Mouse (Mus musculus) splenic B cell, adult 2 months (primary cell): ENCODE measurements at regions not wholly inside any gene's neighbourhood (a gene's known extent, or its start where the extent isn't known, plus 50 kb on each side); places are given as distances from the start of the nearest gene placed in this dataset.
"Not testable (repeated sequence)": the region's sequence is repeated elsewhere in the genome, so short reads cannot be mapped to it uniquely, and the experiment has no call there.

ENCODE experiments used
- DNase-seq: peaks from one replicate; pipeline ENCODE4 v3.0.0-alpha.2; 2011; ENCODE audit warnings: low read depth, low spot score
- H3K27me3 ChIP-seq: 2 replicates; pipeline ENCODE4 v1.6.1; 2012; ENCODE audit warnings: mild to moderate bottlenecking, low read length, moderate library complexity, mixed read lengths; ENCODE audit not compliant: control insufficient read depth, poor library complexity, insufficient read depth, severe bottlenecking
- H3K36me3 ChIP-seq: 2 replicates; pipeline ENCODE4 v1.6.1; 2012; ENCODE audit warnings: mild to moderate bottlenecking, low read length, moderate library complexity, mixed read lengths; ENCODE audit not compliant: control insufficient read depth, poor library complexity, insufficient read depth, severe bottlenecking

DNA sequence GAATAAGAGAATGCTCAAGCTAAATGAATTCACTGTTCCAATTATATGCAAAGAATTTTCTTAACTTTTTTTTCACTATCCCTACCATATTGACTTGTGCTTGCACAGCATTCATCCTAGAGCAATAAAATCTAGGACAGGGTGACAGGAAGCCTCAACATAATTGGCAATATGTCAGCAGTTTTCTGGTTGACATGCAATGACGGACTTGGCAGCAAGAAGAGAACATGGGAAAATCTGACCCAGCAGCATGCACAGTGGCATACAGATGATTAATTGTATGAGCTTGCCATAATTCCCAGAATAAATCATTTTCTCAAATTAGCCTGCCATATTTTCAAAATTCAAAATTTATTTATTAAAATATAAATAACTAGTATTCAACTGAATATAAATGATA, 152.7 kb downstream of the Amy2a5 start:
- Histone ChIP-seq H3K36me3 (no peaks in the 10 kb centered on the region), H3K27me3 (no peaks in the 10 kb centered on the region)
- no peak for DNase-seq

DNA sequence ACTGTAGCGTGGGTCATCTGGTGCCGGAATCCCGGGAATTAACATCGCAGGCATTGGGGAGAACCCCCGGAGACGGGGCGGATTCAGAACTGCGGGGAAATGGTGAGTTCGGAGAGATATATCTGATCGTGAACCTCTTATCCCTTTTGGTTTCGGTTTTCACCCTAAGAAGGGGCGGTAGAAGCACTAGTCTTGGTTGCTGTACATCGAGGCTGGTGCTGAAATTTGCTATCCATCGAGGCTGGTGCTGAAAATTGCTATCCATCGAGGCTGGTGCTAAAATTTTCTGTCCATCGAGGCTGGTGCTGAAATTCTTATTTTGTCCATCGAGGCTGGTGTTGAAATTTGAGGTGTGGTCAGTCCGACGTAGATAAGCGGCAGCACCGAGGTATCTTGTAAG, 167.8 kb downstream of the Amy2a5 start:
- H3K36me3 ChIP-seq, DNase-seq, H3K27me3 ChIP-seq: not testable (repeated sequence)

- no peaks in the 10 kb centered on the region for H3K27me3 ChIP-seq
- H3K36me3 ChIP-seq: no peaks in the 10 kb centered on the region
- peak; percentile 13 for DNase-seq
Observed at GRCm38 (mm10) chr3:113080704-113081103, 177.9 kb downstream of the Amy2a5 start.
